Mouse (Mus musculus): ENCODE measurements around the gene OR5BS1P.

- no peak for TF ChIP-seq CTCF (conservative IDR thresholded peaks at IDR 0.05 in 1 of 2, IDR thresholded peaks at IDR 0.05 in 1 of 2; ENCODE audit: low read depth in 2 of 2, low read length in 2 of 2)
- TF ChIP-seq KAT2A (IDR thresholded peaks at IDR 0.05; ENCODE audit: insufficient replicate concordance, low read length), result no peak
- no peak for TF ChIP-seq IRF4 (IDR thresholded peaks at IDR 0.05; ENCODE audit: low read depth, low read length)
- no peak for TF ChIP-seq POLR2A (IDR thresholded peaks at IDR 0.05; ENCODE audit: low read depth, low read length)
- TF ChIP-seq MAFK (IDR thresholded peaks at IDR 0.05; ENCODE audit: insufficient replicate concordance, low read length), result no peak
- TF ChIP-seq EP300 (IDR thresholded peaks at IDR 0.05; ENCODE audit: low read length), result no peak
- no peak for TF ChIP-seq TBP (conservative IDR thresholded peaks at IDR 0.05; ENCODE audit: low read depth, low read length)
- no peak for TF ChIP-seq RCOR1 (conservative IDR thresholded peaks at IDR 0.05; ENCODE audit: low read depth, low read length)
- no peak for TF ChIP-seq HCFC1 (IDR thresholded peaks at IDR 0.05; ENCODE audit: low read depth, low read length)
- TF ChIP-seq UBTF (IDR thresholded peaks at IDR 0.05; ENCODE audit: low read depth, low read length), result no peak
These were observed 25.1 kb upstream of the OR5BS1P start for GRCm38 (mm10) chr15:98444561-98444960.
